Mouse (Mus musculus) E14TG2a.4 (cell line): ENCODE results near the gene Engase.

ENCODE experiments used
- H3K27me3 ChIP-seq: 2 replicates; pipeline ENCODE4 v1.6.1; 2014; ENCODE audit warnings: low read length, control low read depth; ENCODE audit not compliant: insufficient read depth
- H3K36me3 ChIP-seq: 2 replicates; pipeline ENCODE4 v1.6.1; 2014; ENCODE audit warnings: low read length, control low read depth; ENCODE audit not compliant: insufficient read depth
- H3K4me1 ChIP-seq: replicated peaks from 2 replicates; pipeline ENCODE4 v1.6.1; 2014; ENCODE audit warnings: low read depth, low read length, control low read depth
- H3K4me3 ChIP-seq: replicated peaks from 2 replicates; pipeline ENCODE4 v1.5.1; 2014; ENCODE audit warnings: mild to moderate bottlenecking, low read length
- H3K9me3 ChIP-seq: 2 replicates; pipeline ENCODE4 v1.6.1; 2014; ENCODE audit warnings: low read length, control low read depth
- CTCF ChIP-seq: conservative IDR thresholded peaks from 2 replicates; pipeline ENCODE4 v1.5.1; 2014; ENCODE audit warnings: low read length
- NANOG ChIP-seq: IDR thresholded peaks from 2 replicates; pipeline ENCODE4 v1.6.1; 2014; ENCODE audit warnings: borderline replicate concordance, low read length, mixed read lengths
- POU5F1 ChIP-seq: IDR thresholded peaks from 2 replicates; pipeline ENCODE4 v1.6.1; 2014; ENCODE audit warnings: low read length, borderline replicate concordance

Gene Engase

DNA sequence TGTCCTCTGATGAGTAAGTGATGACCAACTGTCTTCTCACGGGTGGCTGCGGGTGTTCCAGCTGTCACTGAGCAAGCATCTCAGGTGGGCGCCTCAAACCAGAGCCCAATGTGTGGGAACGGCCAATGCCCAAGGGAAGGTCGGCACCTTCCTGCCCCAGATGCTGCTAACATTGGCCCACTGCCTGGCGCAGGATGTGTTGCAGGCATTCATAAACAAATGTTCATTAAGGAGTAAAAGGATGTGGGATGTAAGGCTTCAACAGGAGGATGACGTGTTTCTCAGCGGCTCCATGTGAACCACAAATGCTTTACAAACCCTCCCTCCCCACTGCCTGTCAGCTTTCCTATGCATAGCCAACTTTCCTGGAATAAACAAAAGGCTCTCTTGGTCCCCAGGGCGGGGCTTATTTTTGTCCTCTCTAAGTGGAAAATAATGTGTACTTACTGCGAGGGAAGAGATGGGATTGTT lies 43.2 kb upstream of the Engase start:
- Histone ChIP-seq H3K27me3 (peaks cover 25% of the 10 kb centered on the region), H3K4me3 (peak overlapping the region; percentile 58), H3K9me3 (no peaks in the 10 kb centered on the region), H3K4me1 (peaks cover 43% of the 10 kb centered on the region), H3K36me3 (no peaks in the 10 kb centered on the region)
- no peak for TF ChIP-seq POU5F1
- no peak for TF ChIP-seq CTCF
- no peak for TF ChIP-seq NANOG

DNA sequence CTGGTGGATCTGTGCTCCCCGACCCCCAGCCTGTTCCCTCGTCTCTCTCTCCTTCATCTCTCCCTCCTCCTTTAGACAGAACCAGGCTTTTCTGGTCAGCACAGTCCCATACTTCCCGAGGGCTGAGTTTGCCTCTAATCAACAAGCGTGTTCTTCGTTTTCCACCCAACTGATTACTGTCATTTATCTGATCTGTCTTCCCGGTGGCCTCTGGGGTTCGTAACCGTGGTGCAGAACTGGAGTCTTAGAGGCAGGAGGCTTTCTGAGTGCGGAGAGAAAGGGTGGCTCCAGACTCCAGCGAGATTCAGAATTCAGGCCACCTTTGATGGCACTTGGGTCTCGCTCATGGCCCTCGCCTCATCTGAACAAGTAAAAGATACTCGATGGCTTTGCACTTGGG lies 42.5 kb upstream of the Engase start:
- TF ChIP-seq NANOG (no peak), POU5F1 (no peak), CTCF (no peak)
- Histone ChIP-seq H3K27me3 (peaks cover 25% of the 10 kb centered on the region), H3K4me1 (peaks cover 43% of the 10 kb centered on the region), H3K36me3 (no peaks in the 10 kb centered on the region), H3K4me3 (peak overlapping the region; percentile 58), H3K9me3 (no peaks in the 10 kb centered on the region)

- peaks cover 25% of the 10 kb centered on the region for H3K27me3 ChIP-seq
- H3K36me3 ChIP-seq: no peaks in the 10 kb centered on the region
- H3K4me1 ChIP-seq: peaks cover 42% of the 10 kb centered on the region
- no peak overlapping the region for H3K4me3 ChIP-seq
- TF ChIP-seq POU5F1 (no peak), CTCF (no peak), NANOG (no peak)
- no peaks in the 10 kb centered on the region for H3K9me3 ChIP-seq
These were observed 40.1 kb upstream of the Engase start for GRCm38 (mm10) chr11:118436471-118436935.

DNA sequence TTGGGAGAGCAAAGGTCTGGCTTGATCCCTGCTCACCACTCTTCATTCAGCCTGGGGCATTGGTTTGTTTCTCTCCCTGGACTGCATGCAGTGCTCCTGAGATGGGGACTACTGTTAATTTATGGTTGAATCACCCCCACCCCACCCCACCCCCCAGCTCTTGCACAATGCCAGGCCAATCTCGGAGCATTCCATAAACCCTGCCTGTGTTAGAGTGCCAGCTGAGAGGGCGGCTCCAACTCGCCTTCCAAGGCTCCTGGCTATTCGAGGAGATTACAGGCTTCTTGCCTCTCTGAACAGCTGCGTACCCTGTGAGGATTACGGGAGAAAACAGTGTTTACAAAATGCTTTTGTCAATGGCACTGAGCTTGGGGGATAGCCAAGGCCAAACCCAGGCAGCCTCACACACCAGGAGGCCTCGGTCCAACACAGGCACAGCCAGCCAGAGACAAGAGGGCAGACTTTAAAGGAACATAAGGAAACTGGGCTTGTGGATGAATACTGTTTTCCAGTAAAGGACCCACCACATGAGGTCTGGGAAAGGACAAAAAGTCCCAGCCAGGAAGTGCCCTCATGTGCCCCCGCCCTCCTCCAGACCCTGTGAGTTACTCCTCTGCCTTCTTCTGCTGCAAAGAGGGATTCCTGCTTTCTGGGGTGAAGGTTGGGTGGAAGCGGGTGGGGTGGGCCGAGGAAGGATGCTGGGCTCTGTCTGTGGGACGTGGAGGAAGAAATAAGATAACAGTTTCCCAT lies 37.8 kb upstream of the Engase start:
- Histone ChIP-seq H3K27me3 (peaks cover 25% of the 10 kb centered on the region), H3K36me3 (no peaks in the 10 kb centered on the region), H3K4me1 (peaks cover 33% of the 10 kb centered on the region), H3K9me3 (no peaks in the 10 kb centered on the region), H3K4me3 (no peak overlapping the region)
- TF ChIP-seq POU5F1: no peak
- no peak for TF ChIP-seq NANOG
- no peak for TF ChIP-seq CTCF

DNA sequence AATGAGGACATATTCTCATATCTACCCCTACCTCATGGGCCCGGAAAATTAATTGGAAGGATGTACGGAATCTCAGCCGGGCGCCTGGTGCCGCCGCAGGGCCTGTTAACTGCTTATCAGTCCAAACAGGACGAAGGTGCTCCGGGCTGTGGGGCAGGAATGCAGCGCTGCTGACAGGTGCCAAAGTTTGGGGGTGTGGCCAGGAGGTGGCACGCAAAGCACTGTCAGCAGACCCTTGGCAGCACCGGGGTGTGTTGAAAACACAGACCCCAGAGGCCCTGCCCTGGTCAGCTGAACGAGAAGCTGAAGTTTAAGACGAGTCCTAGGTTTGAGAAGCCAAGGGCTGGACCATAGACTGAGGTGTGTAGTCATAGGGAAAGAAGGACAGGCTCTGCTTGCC lies 33.9 kb upstream of the Engase start:
- no peak overlapping the region for H3K4me3 ChIP-seq
- H3K36me3 ChIP-seq: no peaks in the 10 kb centered on the region
- H3K4me1 ChIP-seq: peaks cover 22% of the 10 kb centered on the region
- TF ChIP-seq CTCF: no peak
- no peak for TF ChIP-seq NANOG
- TF ChIP-seq POU5F1: no peak
- H3K9me3 ChIP-seq: no peaks in the 10 kb centered on the region
- peaks cover 3% of the 10 kb centered on the region; the same call in 1 of the 2 replicates for H3K27me3 ChIP-seq

GRCm38 (mm10) chr11:118443201-118443970 lies 33.2 kb upstream of the Engase start:
- Histone ChIP-seq H3K36me3 (no peaks in the 10 kb centered on the region), H3K4me1 (peaks cover 16% of the 10 kb centered on the region), H3K4me3 (no peak overlapping the region), H3K9me3 (no peaks in the 10 kb centered on the region), H3K27me3 (peaks cover 7% of the 10 kb centered on the region; the same call in 1 of the 2 replicates)
- TF ChIP-seq POU5F1 (no peak), CTCF (peak; percentile 66), NANOG (no peak)

DNA sequence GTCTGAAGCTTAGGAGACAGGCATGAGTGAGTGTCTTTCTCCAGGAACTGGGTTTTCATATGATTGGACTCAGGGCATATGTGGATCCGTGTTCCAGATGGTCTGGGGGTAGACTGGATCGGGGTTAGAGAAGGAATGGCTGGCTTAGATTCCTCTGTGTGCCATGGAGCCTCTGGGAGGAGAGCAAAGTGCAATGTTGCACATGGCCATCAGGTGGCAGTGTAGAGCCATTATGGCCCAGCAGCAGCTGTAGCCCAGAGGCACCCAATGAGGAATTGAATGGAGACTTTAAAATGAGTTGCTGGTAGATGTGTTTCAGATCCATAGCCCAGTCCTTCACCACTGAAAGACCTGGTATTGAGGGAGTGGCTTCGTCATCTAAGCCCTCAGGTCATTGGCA lies 30.8 kb upstream of the Engase start:
- Histone ChIP-seq H3K4me1 (no peaks in the 10 kb centered on the region; the same call in 1 of the 2 replicates), H3K27me3 (peaks cover 15% of the 10 kb centered on the region), H3K36me3 (no peaks in the 10 kb centered on the region), H3K4me3 (no peak overlapping the region), H3K9me3 (no peaks in the 10 kb centered on the region)
- TF ChIP-seq CTCF (peak; percentile 93), NANOG (no peak), POU5F1 (no peak)

DNA sequence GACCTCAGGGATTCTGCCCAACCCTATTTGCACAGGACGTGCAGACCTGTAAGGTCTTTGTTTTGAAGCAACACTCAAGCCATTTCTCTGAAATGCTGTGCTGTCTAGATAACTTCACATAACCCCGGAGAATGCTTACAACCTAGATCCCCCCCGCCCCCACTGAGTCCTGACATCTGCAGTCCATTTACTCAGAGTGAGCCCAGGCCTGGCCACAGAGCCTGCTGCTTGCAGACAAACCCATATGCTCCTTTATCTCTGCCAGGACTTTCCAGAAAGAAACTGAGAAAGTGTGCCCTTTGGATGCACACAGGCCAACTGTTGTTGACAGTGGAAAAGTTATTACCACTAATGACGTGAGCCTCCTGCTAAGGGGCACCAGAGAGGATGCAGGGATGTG lies 29.3 kb upstream of the Engase start:
- TF ChIP-seq NANOG (no peak), CTCF (no peak), POU5F1 (no peak)
- Histone ChIP-seq H3K4me1 (no peaks in the 10 kb centered on the region; the same call in 1 of the 2 replicates), H3K36me3 (no peaks in the 10 kb centered on the region), H3K27me3 (peaks cover 15% of the 10 kb centered on the region), H3K4me3 (no peak overlapping the region), H3K9me3 (no peaks in the 10 kb centered on the region)

DNA sequence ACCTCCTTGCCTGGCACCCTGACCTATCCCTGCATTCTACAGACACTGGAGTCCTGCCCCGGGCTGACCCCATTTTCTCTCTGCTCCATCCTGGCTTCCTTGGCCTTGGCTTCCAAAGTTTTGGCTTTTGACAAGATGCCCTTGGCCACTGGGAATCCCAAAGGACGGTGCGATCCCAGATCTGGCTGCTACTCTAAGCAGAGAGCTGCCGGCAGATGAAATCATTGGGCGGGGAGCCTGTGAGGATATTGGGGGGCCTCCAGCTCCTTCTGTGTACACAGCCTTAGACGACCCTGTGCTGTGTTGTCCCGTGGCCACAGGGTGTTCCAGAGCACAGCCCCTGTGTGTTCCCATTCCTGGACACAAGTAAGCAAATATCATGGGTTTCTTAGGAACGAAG lies 28.2 kb upstream of the Engase start:
- TF ChIP-seq NANOG: no peak
- no peak for TF ChIP-seq CTCF
- TF ChIP-seq POU5F1: no peak

More for the DNA sequence above, 28.2 kb upstream of the Engase start:
- Histone ChIP-seq H3K4me1 (no peaks in the 10 kb centered on the region; the same call in 1 of the 2 replicates), H3K9me3 (no peaks in the 10 kb centered on the region), H3K36me3 (no peaks in the 10 kb centered on the region), H3K27me3 (peaks cover 15% of the 10 kb centered on the region), H3K4me3 (no peak overlapping the region)
